In the genomic region with DNA sequence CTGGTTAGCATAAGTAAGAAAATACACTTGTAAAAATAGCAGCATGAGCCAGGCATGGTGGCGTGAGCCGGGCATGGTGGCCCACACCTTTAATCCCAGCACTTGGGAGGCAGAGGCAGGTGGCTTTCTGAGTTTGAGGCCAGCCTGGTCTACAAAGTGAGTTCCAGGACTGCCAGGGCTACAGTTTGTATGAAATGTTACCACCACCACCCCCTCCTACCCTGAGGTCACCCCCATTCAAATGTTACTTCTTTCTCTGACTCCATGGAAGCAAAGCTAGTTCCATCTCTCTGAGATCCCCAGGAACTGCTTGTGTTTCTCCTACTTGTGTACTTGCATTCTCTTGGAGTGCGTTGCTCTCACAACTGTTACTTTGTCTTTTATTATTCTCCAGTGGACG, we compare ENCODE assay signal across 30 mouse cellular contexts. TPM values are rescaled to one million over a fixed set of nuclear protein-coding genes. Genes with fewer than 3 reads are reported as not detected.
"Had no signal": no experiment of that assay in that cellular context is flagged by ENCODE, and none has a peak within 500 bp of the region (broad histone marks: within the 10 kb centered on the region; RNA-seq: fewer than 3 reads in every experiment).

No protein-coding gene starts in this region.

- H3K9me3 ChIP-seq: embryonic facial prominence, embryonic 10.5 days; embryonic facial prominence, embryonic 12.5 days; embryonic facial prominence, embryonic 13.5 days; embryonic facial prominence, embryonic 15.5 days; forebrain, embryonic 10.5 days; forebrain, embryonic 12.5 days; forebrain, embryonic 13.5 days; forebrain, embryonic 15.5 days; heart, embryonic 10.5 days had no signal

- H3K4me3 ChIP-seq: embryonic facial prominence, embryonic 10.5 days; embryonic facial prominence, embryonic 12.5 days; embryonic facial prominence, embryonic 13.5 days; embryonic facial prominence, embryonic 15.5 days; erythroblast, embryonic 14.5 days; forebrain, embryonic 10.5 days; forebrain, embryonic 12.5 days; forebrain, embryonic 13.5 days; forebrain, embryonic 15.5 days; heart, adult 2 months; heart, embryonic 10.5 days had no signal

- H3K27ac ChIP-seq: embryonic facial prominence, embryonic 10.5 days; embryonic facial prominence, embryonic 12.5 days; embryonic facial prominence, embryonic 13.5 days; embryonic facial prominence, embryonic 15.5 days; forebrain, embryonic 10.5 days; forebrain, embryonic 12.5 days; forebrain, embryonic 13.5 days; forebrain, embryonic 15.5 days; heart, adult 2 months; heart, embryonic 10.5 days had no signal

- H3K36me3 ChIP-seq: embryonic facial prominence, embryonic 10.5 days; embryonic facial prominence, embryonic 12.5 days; embryonic facial prominence, embryonic 13.5 days; embryonic facial prominence, embryonic 15.5 days; forebrain, embryonic 10.5 days; forebrain, embryonic 12.5 days; forebrain, embryonic 15.5 days; heart, embryonic 10.5 days had no signal

- H3K4me2 ChIP-seq: embryonic facial prominence, embryonic 12.5 days; embryonic facial prominence, embryonic 13.5 days; embryonic facial prominence, embryonic 15.5 days; forebrain, embryonic 12.5 days; forebrain, embryonic 13.5 days; forebrain, embryonic 15.5 days had no signal

- H3K4me1 ChIP-seq: forebrain, embryonic 12.5 days; forebrain, embryonic 15.5 days had no signal

- H3K9ac ChIP-seq: embryonic facial prominence, embryonic 12.5 days; embryonic facial prominence, embryonic 13.5 days; embryonic facial prominence, embryonic 15.5 days; forebrain, embryonic 12.5 days; forebrain, embryonic 13.5 days; forebrain, embryonic 15.5 days; forebrain, postnatal 0 days had no signal

- DNase-seq: cerebellum, adult 18-20 months; cerebellum, adult 2 months; cerebellum, adult 8-10 months; cerebellum, adult 9-10 months; cerebellum, postnatal 10 days; cerebellum, postnatal 14 days; cerebellum, postnatal 25 days; cerebellum, postnatal 36 days; embryo, embryonic 11 days; forebrain, postnatal 0 days; gastrocnemius, postnatal 10 days; gastrocnemius, postnatal 14 days; gastrocnemius, postnatal 25 days; gastrocnemius, postnatal 36 days; heart, adult 18-20 months; heart, adult 2 months had no signal

- ATAC-seq: forebrain, embryonic 13.5 days; forebrain, embryonic 14.5 days; forebrain, embryonic 15.5 days; forebrain, embryonic 16.5 days; forebrain, postnatal 0 days had no signal

- H3K27me3 ChIP-seq: embryonic facial prominence, embryonic 12.5 days; embryonic facial prominence, embryonic 13.5 days; embryonic facial prominence, embryonic 15.5 days; forebrain, embryonic 12.5 days; forebrain, embryonic 13.5 days; forebrain, embryonic 15.5 days had no signal

RNA-seq across cellular contexts. Expression of a gene that starts 34.4 kb away (rescaled TPM):
- total RNA-seq: common myeloid progenitor, adult 5-6 weeks; granulocyte monocyte progenitor cell, adult 5-6 weeks had no signal
- polyA plus RNA-seq: erythroblast, embryonic 14.5 days; heart, embryonic 10.5 days had no signal
